Mouse (Mus musculus): ENCODE measurements at regions not wholly inside any gene's neighbourhood (a gene's known extent, or its start where the extent isn't known, plus 50 kb on each side); places are given as distances from the start of the nearest gene placed in this dataset.

- TF ChIP-seq CTCF (IDR thresholded peaks at IDR 0.05) (no peak), EP300 (IDR thresholded peaks at IDR 0.05) (no peak)
Measured at GRCm38 (mm10) chr12:25246566-25246965, 149.6 kb upstream of the Id2 start.

All from lung, postnatal 0 days (tissue).